Mouse (Mus musculus) olfactory bulb, adult 2 months (tissue): ENCODE data around the gene Exoc3l4.

Experiments
- CTCF ChIP-seq: fragments of 200-500 bp; IDR thresholded peaks from 2 replicates; pipeline ENCODE4 v1.5.1; 2012; ENCODE audit warnings: low read depth, mild to moderate bottlenecking, low read length, moderate library complexity; ENCODE audit not compliant: insufficient read depth
- POLR2A ChIP-seq: fragments of 200-500 bp; IDR thresholded peaks from 2 replicates; pipeline ENCODE4 v1.6.1; 2012; ENCODE audit warnings: mild to moderate bottlenecking, low read depth, low read length, moderate library complexity; ENCODE audit not compliant: insufficient read depth

- TF ChIP-seq CTCF (no peak), POLR2A (no peak)
Observed at GRCm38 (mm10) chr12:111436640-111437039, 19.8 kb downstream of the Exoc3l4 start.
